Mouse (Mus musculus) MEL (cell line): ENCODE measurements around the gene Ptgdr2. TPM values are rescaled to one million over a fixed set of nuclear protein-coding genes. Genes with fewer than 3 reads are reported as not detected.

ENCODE experiments used
- DNase-seq: peaks from one replicate; pipeline ENCODE4 v3.0.0; 2011; ENCODE audit warnings: low read depth, low spot score
- H3K27ac ChIP-seq: 2 replicates; pipeline ENCODE4 v1.5.1; 2012; ENCODE audit warnings: low read depth, mild to moderate bottlenecking, control low read depth, low read length, moderate library complexity; ENCODE audit not compliant: control insufficient read depth
- H3K27me3 ChIP-seq, 2 experiments: fragments of 150-350 bp in 1 of 2; sonication (generic) in 1 of 2; 2 replicates each; pipeline ENCODE4 v1.6.1; 2012; ENCODE audit warnings: low read length in 2 of 2, mild to moderate bottlenecking in 2 of 2, improper control_type of control experiment in 1 of 2, moderate library complexity in 1 of 2; ENCODE audit not compliant: insufficient read depth in 2 of 2, control insufficient read depth in 1 of 2
- H3K36me3 ChIP-seq, 2 experiments: 2 replicates each; pipeline ENCODE4 v1.6.1; 2012 to 2014; ENCODE audit warnings: low read length in 2 of 2, improper control_type of control experiment in 1 of 2, inconsistent platforms in 1 of 2, mild to moderate bottlenecking in 1 of 2; ENCODE audit not compliant: insufficient read depth in 2 of 2, control insufficient read depth in 1 of 2
- H3K4me1 ChIP-seq, 2 experiments: fragments of 150-350 bp in 1 of 2; sonication (generic) in 1 of 2; 2 replicates each; pipeline ENCODE4 v1.6.1; 2012; ENCODE audit warnings: low read length in 2 of 2, improper control_type of control experiment in 1 of 2, mild to moderate bottlenecking in 1 of 2; ENCODE audit not compliant: insufficient read depth in 2 of 2, control insufficient read depth in 1 of 2
- H3K4me3 ChIP-seq, 2 experiments: fragments of 150-350 bp in 1 of 2; sonication (generic) in 1 of 2; 2 replicates each; pipeline ENCODE4 v1.5.1; 2012; ENCODE audit warnings: low read depth in 2 of 2, low read length in 2 of 2, mild to moderate bottlenecking in 2 of 2, moderate library complexity in 2 of 2, control low read depth in 1 of 2, improper control_type of control experiment in 1 of 2; ENCODE audit not compliant: control insufficient read depth in 1 of 2, insufficient read depth in 1 of 2
- H3K79me2 ChIP-seq: 2 replicates; pipeline ENCODE4 v1.6.1; 2012; ENCODE audit warnings: mild to moderate bottlenecking, low read length, moderate library complexity; ENCODE audit not compliant: control insufficient read depth, poor library complexity, insufficient read depth
- H3K9ac ChIP-seq: 2 replicates; pipeline ENCODE4 v1.6.1; 2012; ENCODE audit warnings: low read depth, mild to moderate bottlenecking, control low read depth, low read length, moderate library complexity; ENCODE audit not compliant: control insufficient read depth, poor library complexity, severe bottlenecking
- H3K9me3 ChIP-seq: fragments of 150-350 bp; sonication (generic); replicated peaks from 2 replicates; pipeline ENCODE4 v1.6.1; 2012; ENCODE audit warnings: mild to moderate bottlenecking, low read length, improper control_type of control experiment, moderate library complexity; ENCODE audit not compliant: insufficient read depth
- CHD2 ChIP-seq: IDR thresholded peaks from 2 replicates; pipeline ENCODE4 v1.6.1; 2011; ENCODE audit warnings: low read length, improper control_type of control experiment
- E2F4 ChIP-seq: IDR thresholded peaks from 2 replicates; pipeline ENCODE4 v1.6.1; 2011; ENCODE audit warnings: low read depth, low read length, improper control_type of control experiment, borderline replicate concordance
- ETS1 ChIP-seq: IDR thresholded peaks from 2 replicates; pipeline ENCODE4 v1.6.1; 2012; ENCODE audit warnings: low read depth, mild to moderate bottlenecking, inconsistent platforms, low read length, improper control_type of control experiment, moderate library complexity
- GABPA ChIP-seq: IDR thresholded peaks from 2 replicates; pipeline ENCODE4 v1.6.1; 2012; ENCODE audit warnings: low read depth, mild to moderate bottlenecking, inconsistent platforms, low read length, improper control_type of control experiment, moderate library complexity
- GATA1 ChIP-seq: IDR thresholded peaks from 2 replicates; pipeline ENCODE4 v1.6.1; 2011; ENCODE audit warnings: low read depth, low read length, improper control_type of control experiment
- HCFC1 ChIP-seq: IDR thresholded peaks from 2 replicates; pipeline ENCODE4 v1.6.1; 2012; ENCODE audit warnings: low read depth, mild to moderate bottlenecking, inconsistent platforms, low read length, improper control_type of control experiment, moderate library complexity
- JUND ChIP-seq: IDR thresholded peaks from 2 replicates; pipeline ENCODE4 v1.6.1; 2011; ENCODE audit warnings: low read depth, mild to moderate bottlenecking, improper control_type of control experiment, low read length
- MAX ChIP-seq: IDR thresholded peaks from 2 replicates; pipeline ENCODE4 v1.6.1; 2011; ENCODE audit warnings: low read length, improper control_type of control experiment
- MAZ ChIP-seq: IDR thresholded peaks from 2 replicates; pipeline ENCODE4 v1.6.1; 2012; ENCODE audit warnings: low read depth, mild to moderate bottlenecking, inconsistent platforms, low read length, improper control_type of control experiment
- MYB ChIP-seq: IDR thresholded peaks from 2 replicates; pipeline ENCODE4 v1.6.1; 2011; ENCODE audit warnings: mild to moderate bottlenecking, low read depth, low read length, improper control_type of control experiment
- NELFE ChIP-seq: IDR thresholded peaks from 2 replicates; pipeline ENCODE4 v1.6.1; 2011; ENCODE audit warnings: low read depth, low read length, improper control_type of control experiment
- NRF1 ChIP-seq: IDR thresholded peaks from 2 replicates; pipeline ENCODE4 v1.6.1; 2014; ENCODE audit warnings: low read depth, mild to moderate bottlenecking, inconsistent platforms, low read length, improper control_type of control experiment, moderate library complexity; ENCODE audit not compliant: poor library complexity, insufficient read depth, severe bottlenecking
- POLR2A ChIP-seq, 2 experiments: IDR thresholded peaks; 2 replicates each; pipeline ENCODE4 v1.6.1; 2011 to 2012; ENCODE audit warnings: low read length in 2 of 2, mild to moderate bottlenecking in 2 of 2, control low read depth in 1 of 2, improper control_type of control experiment in 1 of 2, low read depth in 1 of 2, moderate library complexity in 1 of 2; ENCODE audit not compliant: control insufficient read depth in 1 of 2, insufficient read depth in 1 of 2, poor library complexity in 1 of 2
- POLR2AphosphoS2 ChIP-seq: IDR thresholded peaks from 2 replicates; pipeline ENCODE4 v1.6.1; 2011; ENCODE audit warnings: low read length, improper control_type of control experiment
- RAD21 ChIP-seq: IDR thresholded peaks from 2 replicates; pipeline ENCODE4 v1.6.1; 2011; ENCODE audit warnings: mild to moderate bottlenecking, low read depth, low read length, improper control_type of control experiment
- RCOR1 ChIP-seq: IDR thresholded peaks from 2 replicates; pipeline ENCODE4 v1.6.1; 2012; ENCODE audit warnings: low read depth, mild to moderate bottlenecking, inconsistent platforms, low read length, improper control_type of control experiment
- SIN3A ChIP-seq: IDR thresholded peaks from 2 replicates; pipeline ENCODE4 v1.6.1; 2012; ENCODE audit warnings: low read length, improper control_type of control experiment, inconsistent platforms
- SMC3 ChIP-seq: IDR thresholded peaks from 2 replicates; pipeline ENCODE4 v1.6.1; 2011; ENCODE audit warnings: low read depth, low read length, improper control_type of control experiment
- TAL1 ChIP-seq: IDR thresholded peaks from 2 replicates; pipeline ENCODE4 v1.6.1; 2012; ENCODE audit warnings: mild to moderate bottlenecking, inconsistent platforms, low read length, moderate library complexity, mixed read lengths
- TBP ChIP-seq: IDR thresholded peaks from 2 replicates; pipeline ENCODE4 v1.8.0; 2011; ENCODE audit warnings: low read depth, low read length, improper control_type of control experiment
- TCF12 ChIP-seq: IDR thresholded peaks from 2 replicates; pipeline ENCODE4 v1.6.1; 2014; ENCODE audit warnings: low read depth, mild to moderate bottlenecking, inconsistent platforms, low read length, improper control_type of control experiment, moderate library complexity
- USF1 ChIP-seq: IDR thresholded peaks from 2 replicates; pipeline ENCODE4 v1.6.1; 2014; ENCODE audit warnings: low read depth, mild to moderate bottlenecking, inconsistent platforms, low read length, improper control_type of control experiment, moderate library complexity
- USF2 ChIP-seq, 2 experiments: IDR thresholded peaks; 2 replicates each; pipeline ENCODE4 v1.6.1; 2011 to 2012; ENCODE audit warnings: improper control_type of control experiment in 2 of 2, low read length in 2 of 2, borderline replicate concordance in 1 of 2, inconsistent platforms in 1 of 2, low read depth in 1 of 2, mild to moderate bottlenecking in 1 of 2; ENCODE audit not compliant: insufficient read depth in 1 of 2
- ZC3H11A ChIP-seq: IDR thresholded peaks from 2 replicates; pipeline ENCODE4 v1.6.1; 2012; ENCODE audit warnings: low read depth, mild to moderate bottlenecking, inconsistent platforms, low read length, improper control_type of control experiment
- polyA plus RNA-seq, 2 experiments: library from polyadenylated mRNA; stranded (reverse) in 1 of 2; unstranded in 1 of 2; fragments of >175 nt in 1 of 2; fragments of >200 nt in 1 of 2; gene quantifications; 2 replicates each; pipeline versions ENCODE4 v1.2.1 to v1.2.4; 2012; ENCODE audit warnings: low replicate concordance in 2 of 2, low read depth in 1 of 2; ENCODE audit not compliant: insufficient read length in 2 of 2, insufficient read depth in 1 of 2, missing spikeins in 1 of 2
- total RNA-seq: library from RNA; depleted of rRNA; stranded (reverse); fragments of 300-350 nt; gene quantifications from 2 replicates; pipeline ENCODE4 v1.2.3, GENCODE M21; 2012; rRNA removed

Ptgdr2 gene
- total and polyA plus RNA-seq, 3 experiments, result 0.31 to 0.46 TPM; not detected in 1

DNA sequence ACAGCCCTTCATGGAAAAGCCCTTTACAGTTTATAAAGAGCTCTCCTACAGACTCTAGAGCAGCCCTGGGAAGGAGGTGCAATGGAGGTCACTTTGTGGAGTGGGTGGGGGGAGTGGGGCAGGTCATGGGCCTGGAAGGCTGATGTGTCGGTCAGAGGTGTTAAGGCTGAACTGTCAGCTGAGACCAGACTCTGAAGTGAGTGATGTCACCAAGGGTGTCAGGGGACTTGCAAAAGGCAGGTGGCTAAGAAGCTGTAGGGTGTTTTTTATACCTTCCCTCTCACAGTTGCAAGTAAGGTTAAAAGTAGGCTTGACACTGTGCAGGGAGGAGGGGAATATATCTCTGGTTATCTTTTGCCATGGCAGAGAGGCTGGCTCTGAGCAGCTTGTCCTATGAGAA is 53.8 kb downstream of the Ptgdr2 start:
- Histone ChIP-seq H3K79me2 (no peaks in the 10 kb centered on the region), H3K4me1 (no peaks in the 10 kb centered on the region), H3K4me3 (no peak overlapping the region), H3K36me3 (no peaks in the 10 kb centered on the region), H3K27me3 (peaks cover 8% of the 10 kb centered on the region in 2 experiments), H3K9me3 (no peaks in the 10 kb centered on the region), H3K9ac (no peak overlapping the region), H3K27ac (no peak overlapping the region)
- TF ChIP-seq USF2 (IDR thresholded peaks at IDR 0.05; ENCODE audit: borderline replicate concordance in 1 of 2, insufficient read depth in 1 of 2, low read depth in 1 of 2, low read length in 2 of 2), result no peak
- TF ChIP-seq HCFC1, result no peak
- no peak for TF ChIP-seq POLR2AphosphoS2
- no peak for TF ChIP-seq ZC3H11A
- TF ChIP-seq USF1, result no peak
- TF ChIP-seq TCF12, result no peak
- TF ChIP-seq NRF1, result no peak
- TF ChIP-seq RCOR1, result no peak
- no peak for TF ChIP-seq RAD21
- TF ChIP-seq MAX, result no peak
- TF ChIP-seq MYB, result no peak
- no peak for TF ChIP-seq GABPA
- no peak for TF ChIP-seq NELFE
- TF ChIP-seq JUND, result no peak
- DNase-seq, result no peak

DNA sequence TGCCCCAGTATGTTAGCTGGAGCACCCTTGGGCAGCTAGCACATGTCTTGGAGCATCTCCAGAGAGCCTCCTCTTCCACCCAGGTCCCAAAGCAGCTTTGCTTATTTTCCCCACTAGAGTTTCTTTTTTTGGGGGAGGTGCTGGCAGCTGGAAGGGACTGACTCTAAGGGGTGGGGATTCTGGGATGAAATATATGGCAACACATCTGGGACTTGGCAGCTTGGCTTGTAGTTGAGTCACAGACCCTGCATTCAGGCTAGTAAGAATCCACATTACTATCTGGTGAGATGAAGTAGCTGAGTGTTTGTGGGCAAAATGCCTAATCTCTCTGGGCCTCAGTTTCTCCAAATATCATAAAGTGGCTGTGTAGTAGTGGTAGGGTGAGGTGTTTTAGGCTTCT is 55.0 kb downstream of the Ptgdr2 start:
- no peak overlapping the region for H3K27ac ChIP-seq
- H3K9me3 ChIP-seq, result no peaks in the 10 kb centered on the region
- H3K79me2 ChIP-seq, result no peaks in the 10 kb centered on the region
- H3K27me3 ChIP-seq, result peaks cover 8% of the 10 kb centered on the region in 2 experiments
- no peaks in the 10 kb centered on the region for H3K4me1 ChIP-seq
- no peak overlapping the region for H3K9ac ChIP-seq
- no peaks in the 10 kb centered on the region for H3K36me3 ChIP-seq
- no peak for DNase-seq
- TF ChIP-seq POLR2AphosphoS2 (no peak), ZC3H11A (no peak), CHD2 (no peak), ETS1 (no peak), E2F4 (no peak), MAZ (no peak), TAL1 (no peak), RAD21 (no peak), SIN3A (no peak), GATA1 (no peak), TBP (no peak), POLR2A (IDR thresholded peaks at IDR 0.05; ENCODE audit: control insufficient read depth in 1 of 2, insufficient read depth in 1 of 2, low read depth in 1 of 2, low read length in 2 of 2, poor library complexity in 1 of 2) (no peak), SMC3 (no peak), MYB (no peak), NELFE (no peak), USF1 (no peak)
- no peak overlapping the region for H3K4me3 ChIP-seq

Other genes with a start within 250 kb of the Ptgdr2 start
- gene Vps37c, start 248.4 kb upstream of the Ptgdr2 start, total RNA-seq, result 6.5 and 8.1 TPM in 2 replicates
- gene Vps37c, start 248.4 kb upstream of the Ptgdr2 start, polyA plus RNA-seq, result 10 to 100 TPM in 1 of 2 experiments, not detected in 1; 11.9 TPM
- not detected in 2 replicates for gene Cd5, start 198.2 kb upstream of the Ptgdr2 start, total RNA-seq
- not detected for gene Cd5, start 198.2 kb upstream of the Ptgdr2 start, polyA plus RNA-seq
- gene Cd6, start 107.1 kb upstream of the Ptgdr2 start, total RNA-seq, result not detected in 2 replicates
- not detected for gene Cd6, start 107.1 kb upstream of the Ptgdr2 start, polyA plus RNA-seq
- not detected in 2 replicates for gene Slc15a3, start 97.4 kb upstream of the Ptgdr2 start, total RNA-seq
- gene Slc15a3, start 97.4 kb upstream of the Ptgdr2 start, polyA plus RNA-seq, result not detected
- not detected in 2 replicates for gene Tmem132a, start 67.2 kb upstream of the Ptgdr2 start, total RNA-seq
- gene Tmem132a, start 67.2 kb upstream of the Ptgdr2 start, polyA plus RNA-seq, result not detected
- 20.6 and 30.4 TPM in 2 replicates for gene Tmem109, start 55.2 kb upstream of the Ptgdr2 start, total RNA-seq
- 10 to 100 TPM in 1 of 2 experiments, not detected in 1; 42.4 TPM for gene Tmem109, start 55.2 kb upstream of the Ptgdr2 start, polyA plus RNA-seq
- gene Prpf19, start 41.9 kb upstream of the Ptgdr2 start, total RNA-seq, result 154 and 158 TPM in 2 replicates
- gene Prpf19, start 41.9 kb upstream of the Ptgdr2 start, polyA plus RNA-seq, result 100 to 1,000 TPM; 128 to 363 TPM
- gene Zp1, start 16.5 kb upstream of the Ptgdr2 start, total RNA-seq, result not detected in 2 replicates
- not detected for gene Zp1, start 16.5 kb upstream of the Ptgdr2 start, polyA plus RNA-seq
- gene Ccdc86, start 12.1 kb downstream of the Ptgdr2 start, total RNA-seq, result 20.2 and 29.5 TPM in 2 replicates
- gene Ccdc86, start 12.1 kb downstream of the Ptgdr2 start, polyA plus RNA-seq, result 10 to 100 TPM in 1 of 2 experiments, not detected in 1; 50.9 TPM
- not detected in 2 replicates for gene Ms4a10, start 37.5 kb downstream of the Ptgdr2 start, total RNA-seq
- not detected for gene Ms4a10, start 37.5 kb downstream of the Ptgdr2 start, polyA plus RNA-seq
- not detected in 2 replicates for gene Ms4a15, start 56.1 kb downstream of the Ptgdr2 start, total RNA-seq
- not detected for gene Ms4a15, start 56.1 kb downstream of the Ptgdr2 start, polyA plus RNA-seq
- gene Ms4a18, start 80.9 kb downstream of the Ptgdr2 start, total RNA-seq, result not detected in 2 replicates
- not detected for gene Ms4a18, start 80.9 kb downstream of the Ptgdr2 start, polyA plus RNA-seq
- not detected in 2 replicates for gene Ms4a8a, start 143.9 kb downstream of the Ptgdr2 start, total RNA-seq
- gene Ms4a8a, start 143.9 kb downstream of the Ptgdr2 start, polyA plus RNA-seq, result not detected
- not detected in 2 replicates for gene 1700017D01Rik, start 193.7 kb downstream of the Ptgdr2 start, total RNA-seq
- not detected for gene 1700017D01Rik, start 193.7 kb downstream of the Ptgdr2 start, polyA plus RNA-seq
- not detected in 2 replicates for gene 1700025F22Rik, start 228.2 kb downstream of the Ptgdr2 start, total RNA-seq
- not detected for gene 1700025F22Rik, start 228.2 kb downstream of the Ptgdr2 start, polyA plus RNA-seq